Mouse (Mus musculus) embryonic fibroblast, embryonic 13.5 days (primary cell): ENCODE data around the gene Opa3.

Experiments used
- CTCF ChIP-seq: IDR thresholded peaks from 2 replicates; pipeline ENCODE4 v1.5.1; 2011; ENCODE audit warnings: mild to moderate bottlenecking, control low read depth, low read length, moderate library complexity, borderline replicate concordance; ENCODE audit not compliant: insufficient read depth
- POLR2A ChIP-seq: IDR thresholded peaks from 2 replicates; pipeline ENCODE4 v1.6.1; 2011; ENCODE audit warnings: low read depth, mild to moderate bottlenecking, control low read depth, low read length, moderate library complexity

DNA sequence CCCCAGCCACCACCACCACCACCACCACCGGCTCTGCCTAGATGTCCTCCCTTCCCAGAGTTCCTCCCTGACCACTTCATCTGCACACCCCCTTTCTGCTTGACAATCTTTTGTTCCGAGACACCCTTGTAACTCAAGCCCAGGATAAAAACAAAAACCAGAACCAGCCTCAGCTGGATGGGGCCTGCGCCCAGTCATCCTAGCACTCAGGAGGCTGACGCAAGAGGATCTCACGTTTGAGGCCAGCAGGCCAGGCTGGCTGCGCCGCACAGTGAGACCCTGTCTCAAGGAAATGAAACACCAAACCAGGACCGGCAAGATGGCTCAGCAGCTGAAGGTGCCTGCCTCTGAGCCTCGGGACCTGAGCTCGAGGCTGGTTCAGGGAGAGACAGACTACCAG is 38.9 kb downstream of the Opa3 start:
- TF ChIP-seq POLR2A (no peak), CTCF (no peak)
